Mouse (Mus musculus): ENCODE measurements around the gene Gm8279. TPM values are rescaled to one million over a fixed set of nuclear protein-coding genes. Genes with fewer than 3 reads are reported as not detected.
"Not testable (repeated sequence)": the region's sequence is repeated elsewhere in the genome, so short reads cannot be mapped to it uniquely, and the experiment has no call there.

Gene Gm8279
- polyA plus RNA-seq (2012; rRNA removed): not detected in 2 replicates

DNA sequence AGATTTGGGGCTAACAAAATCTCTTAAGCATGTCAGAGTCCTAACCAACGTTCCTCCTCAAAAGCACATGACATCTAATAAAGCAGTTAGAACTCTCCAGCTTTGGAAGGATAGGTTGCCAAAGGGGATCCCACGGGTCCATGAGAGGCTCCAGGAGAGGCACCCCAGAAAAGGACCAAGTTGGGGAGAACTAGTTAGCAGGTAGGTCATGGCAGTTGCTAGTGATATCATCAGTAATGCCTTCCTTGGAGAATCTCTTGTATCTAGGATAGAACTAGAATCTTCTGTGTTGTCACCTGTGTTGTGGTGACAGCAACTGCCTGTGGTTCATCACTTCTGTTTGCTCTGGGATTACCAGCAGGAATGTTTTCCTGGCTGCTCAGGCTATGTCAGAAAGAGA is at the start of gene Gm8279:
Gm8279 (plus strand) TSS at position 301 of the 400 bp plus-strand sequence.
- not testable (repeated sequence) for H3K4me3 ChIP-seq (ENCODE audit: insufficient read depth, low read depth, low read length); H3K27ac ChIP-seq (ENCODE audit: insufficient read depth, low read depth, low read length); H3K4me1 ChIP-seq (ENCODE audit: control insufficient read depth, insufficient read depth, low read length); H3K27me3 ChIP-seq (replicated peaks; ENCODE audit: control insufficient read depth, insufficient read depth, low read length); DNase-seq; H3K36me3 ChIP-seq (ENCODE audit: control insufficient read depth, insufficient read depth, low read length)
- 84% methylated on average over 2 of the region's 2 CpGs for WGBS

DNA sequence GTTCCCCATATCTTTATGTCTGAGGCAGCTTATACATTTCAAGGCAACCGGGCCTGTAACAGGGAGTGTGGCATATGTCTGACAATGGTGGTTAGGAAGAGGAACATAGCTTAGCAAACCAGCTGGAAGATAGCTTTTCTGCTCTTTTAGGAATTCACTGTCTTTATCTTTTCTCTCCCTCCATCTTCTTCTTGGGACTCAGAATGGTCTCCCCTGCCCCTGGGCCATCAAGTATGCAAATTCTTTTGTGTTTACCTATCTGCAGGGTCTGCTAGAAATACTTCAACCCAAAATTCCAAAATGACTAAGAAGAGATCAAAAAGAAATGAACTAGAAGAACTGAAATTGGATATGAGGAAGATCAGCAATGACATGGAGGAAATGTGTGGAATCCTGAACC is 32.9 kb downstream of the Gm8279 start, which contains the start of gene Gm3317:
Gm3317 (plus strand) TSS at position 301 of the 400 bp plus-strand sequence.
- H3K27me3 ChIP-seq (replicated peaks; ENCODE audit: control insufficient read depth, insufficient read depth, low read length); H3K36me3 ChIP-seq (ENCODE audit: control insufficient read depth, insufficient read depth, low read length); H3K4me1 ChIP-seq (ENCODE audit: control insufficient read depth, insufficient read depth, low read length); DNase-seq; H3K4me3 ChIP-seq (ENCODE audit: insufficient read depth, low read depth, low read length); H3K27ac ChIP-seq (ENCODE audit: insufficient read depth, low read depth, low read length): not testable (repeated sequence)
- WGBS: no CpG with 5 or more reads among the region's 1 CpGs

DNA sequence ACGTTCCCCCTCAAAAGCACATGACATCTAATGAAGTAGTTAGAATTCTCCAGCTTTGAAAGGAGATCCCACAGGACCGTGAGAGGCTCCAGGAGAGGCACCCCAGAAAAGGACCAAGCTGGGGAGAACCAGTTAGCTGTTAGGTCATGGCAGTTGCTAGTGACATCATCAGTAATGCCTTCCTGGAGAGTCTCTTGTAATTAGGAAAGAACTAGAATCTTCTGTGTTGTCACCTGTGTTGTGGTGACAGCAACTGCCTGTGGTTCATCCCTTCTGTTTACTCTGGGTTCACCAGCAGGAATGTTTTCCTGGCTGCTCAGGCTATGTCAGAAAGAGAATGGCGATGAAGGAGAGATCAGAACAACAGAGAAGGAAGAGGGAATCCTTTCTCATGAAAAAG is 54.2 kb downstream of the Gm8279 start, which contains the start of gene Gm8271:
Gm8271 (plus strand) TSS at position 301 of the 400 bp plus-strand sequence.
- H3K27ac ChIP-seq (ENCODE audit: insufficient read depth, low read depth, low read length); H3K4me1 ChIP-seq (ENCODE audit: control insufficient read depth, insufficient read depth, low read length); H3K27me3 ChIP-seq (replicated peaks; ENCODE audit: control insufficient read depth, insufficient read depth, low read length); DNase-seq; H3K36me3 ChIP-seq (ENCODE audit: control insufficient read depth, insufficient read depth, low read length); H3K4me3 ChIP-seq (ENCODE audit: insufficient read depth, low read depth, low read length): not testable (repeated sequence)
- WGBS: no CpG with 5 or more reads among the region's 3 CpGs

Other genes starting within 250 kb of the Gm8279 start
- not detected in 2 replicates for gene Gm3278, start 239.1 kb upstream of the Gm8279 start, polyA plus RNA-seq (2012; rRNA removed)
- gene Gm8297, start 147.6 kb upstream of the Gm8279 start, polyA plus RNA-seq (2012; rRNA removed): not detected in 2 replicates
- gene Gm3298, start 115.6 kb upstream of the Gm8279 start, polyA plus RNA-seq (2012; rRNA removed): not detected in 2 replicates
- not detected in 2 replicates for gene 4930555G01Rik, start 80.9 kb upstream of the Gm8279 start, polyA plus RNA-seq (2012; rRNA removed)
- not detected in 2 replicates for gene Gm8281, start 60.5 kb upstream of the Gm8279 start, polyA plus RNA-seq (2012; rRNA removed)
- not detected in 2 replicates for gene Gm3317, start 33.0 kb downstream of the Gm8279 start, polyA plus RNA-seq (2012; rRNA removed)
- gene Gm8271, start 54.3 kb downstream of the Gm8279 start, polyA plus RNA-seq (2012; rRNA removed): not detected in 2 replicates
- gene Gm3526, start 129.1 kb downstream of the Gm8279 start, polyA plus RNA-seq (2012; rRNA removed): not detected in 2 replicates
- not detected in 2 replicates for gene Gm3542, start 203.4 kb downstream of the Gm8279 start, polyA plus RNA-seq (2012; rRNA removed)